Mouse (Mus musculus): Measurements from ENCODE around the gene Cideb. TPM values are rescaled to one million over a fixed set of nuclear protein-coding genes. Genes with fewer than 3 reads are reported as not detected.
"Not testable (repeated sequence)": the region's sequence is repeated elsewhere in the genome, so short reads cannot be mapped to it uniquely, and the experiment has no call there.

Cideb gene
- polyA plus RNA-seq, 1 experiment from 2014 or later: 0.80 TPM

DNA sequence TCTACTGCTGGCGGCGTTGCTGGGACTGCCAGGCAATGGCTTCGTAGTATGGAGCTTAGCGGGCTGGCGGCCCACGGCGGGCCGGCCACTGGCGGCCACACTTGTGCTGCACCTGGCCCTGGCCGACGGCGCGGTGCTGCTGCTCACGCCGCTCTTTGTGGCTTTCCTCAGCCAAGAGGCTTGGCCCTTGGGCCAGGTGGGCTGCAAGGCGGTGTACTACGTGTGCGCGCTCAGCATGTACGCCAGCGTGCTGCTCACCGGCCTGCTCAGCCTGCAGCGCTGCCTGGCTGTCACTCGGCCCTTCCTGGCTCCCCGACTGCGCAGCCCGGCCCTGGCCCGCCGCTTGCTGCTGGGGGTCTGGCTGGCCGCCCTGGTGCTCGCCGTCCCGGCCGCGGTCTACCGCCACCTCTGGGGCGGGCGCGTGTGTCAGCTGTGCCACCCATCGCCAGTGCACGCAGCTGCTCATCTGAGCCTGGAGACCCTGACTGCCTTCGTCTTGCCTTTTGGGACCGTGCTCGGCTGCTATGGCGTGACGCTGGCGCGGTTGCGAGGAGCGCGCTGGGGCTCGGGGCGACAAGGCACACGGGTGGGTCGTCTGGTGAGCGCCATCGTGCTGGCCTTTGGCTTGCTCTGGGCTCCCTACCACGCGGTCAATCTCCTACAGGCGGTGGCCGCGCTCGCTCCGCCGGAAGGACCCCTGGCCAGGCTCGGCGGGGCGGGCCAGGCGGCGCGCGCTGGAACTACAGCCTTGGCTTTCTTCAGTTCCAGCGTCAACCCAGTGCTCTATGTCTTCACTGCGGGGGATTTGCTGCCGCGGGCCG, 4.0 kb upstream of the Cideb start:
- H3K4me2 ChIP-seq: peak overlapping the region; percentile 98
- H3K27ac ChIP-seq: peak overlapping the region; percentile 45
- peak; percentile 68 for ATAC-seq (ENCODE audit: borderline replicate concordance, extremely low read depth, low FRiP score, low TSS enrichment)
- H3K36me3 ChIP-seq: no peaks in the 10 kb centered on the region
- peak overlapping the region; percentile 54 for H3K4me3 ChIP-seq
- 2% methylated on average over 69 of the region's 77 CpGs for WGBS
- H3K4me1 ChIP-seq: peaks cover 29% of the 10 kb centered on the region
- peaks cover 38% of the 10 kb centered on the region for H3K27me3 ChIP-seq
- peak overlapping the region; percentile 78 for H3K9ac ChIP-seq
- H3K9me3 ChIP-seq: no peaks in the 10 kb centered on the region

DNA sequence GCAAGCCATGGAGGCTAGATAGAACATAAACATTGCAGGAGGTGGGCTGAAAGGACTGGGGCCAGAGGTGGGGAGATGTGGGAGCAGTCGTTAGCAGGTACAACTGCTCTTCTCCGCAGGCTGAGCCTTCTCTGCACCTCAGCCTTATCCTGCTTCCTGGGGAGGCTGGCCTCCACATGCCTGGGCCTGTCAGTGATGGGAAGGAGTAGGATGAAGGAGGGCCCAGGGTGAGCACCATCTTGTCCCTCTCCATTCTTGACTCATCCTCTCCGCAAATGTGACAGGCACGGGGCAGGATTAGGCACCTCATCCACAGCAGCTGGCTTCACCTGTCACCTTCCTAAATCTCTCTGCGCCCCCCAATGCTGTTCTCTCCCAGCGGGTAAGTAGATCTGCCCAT, 2.9 kb upstream of the Cideb start, which contains the start of gene Ltb4r2:
Gene Ltb4r2 (plus strand): TSS at position 266 of the 400 bp plus-strand sequence.
- Histone ChIP-seq H3K27ac (peak within 1 kb of the TSS; percentile 45), H3K4me1 (peaks cover 28% of the 10 kb centered on the region), H3K4me3 (peak within 1 kb of the TSS; percentile 54), H3K27me3 (peaks cover 30% of the 10 kb centered on the region), H3K9ac (peak within 1 kb of the TSS; percentile 78), H3K4me2 (peak within 1 kb of the TSS; percentile 98), H3K36me3 (no peaks in the 10 kb centered on the region), H3K9me3 (no peaks in the 10 kb centered on the region)
- 76% methylated on average over 6 of the region's 6 CpGs for WGBS
- no peak for ATAC-seq (ENCODE audit: borderline replicate concordance, extremely low read depth, low FRiP score, low TSS enrichment)

DNA sequence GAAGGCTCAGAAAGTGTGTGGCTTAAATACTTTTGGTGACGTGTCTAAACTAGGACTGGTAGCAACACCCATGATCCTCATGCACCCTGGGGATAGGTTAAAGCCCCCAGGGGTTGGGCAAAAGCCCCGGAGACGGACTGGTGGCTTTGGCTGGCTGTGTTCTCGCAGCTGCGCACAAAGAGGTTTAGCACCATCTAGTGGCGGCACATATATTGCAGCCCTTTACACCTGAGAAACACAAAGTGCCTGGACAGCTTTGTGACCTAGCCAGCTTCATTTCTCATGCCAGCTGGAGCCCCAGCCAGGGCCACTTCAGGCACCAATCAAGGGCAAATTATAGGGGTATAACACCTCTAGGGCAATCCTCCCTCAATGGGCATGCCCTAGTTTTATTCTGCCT, 1.9 kb upstream of the Cideb start:
- H3K36me3 ChIP-seq; ATAC-seq (ENCODE audit: borderline replicate concordance, extremely low read depth, low FRiP score, low TSS enrichment); H3K9ac ChIP-seq; H3K27ac ChIP-seq; H3K9me3 ChIP-seq: not testable (repeated sequence)
- Histone ChIP-seq H3K4me1 (peaks cover 28% of the 10 kb centered on the region), H3K4me2 (peak overlapping the region; percentile 49), H3K4me3 (peak overlapping the region; percentile 23), H3K27me3 (peaks cover 29% of the 10 kb centered on the region)
- WGBS: 2% methylated on average over 6 of the region's 6 CpGs

DNA sequence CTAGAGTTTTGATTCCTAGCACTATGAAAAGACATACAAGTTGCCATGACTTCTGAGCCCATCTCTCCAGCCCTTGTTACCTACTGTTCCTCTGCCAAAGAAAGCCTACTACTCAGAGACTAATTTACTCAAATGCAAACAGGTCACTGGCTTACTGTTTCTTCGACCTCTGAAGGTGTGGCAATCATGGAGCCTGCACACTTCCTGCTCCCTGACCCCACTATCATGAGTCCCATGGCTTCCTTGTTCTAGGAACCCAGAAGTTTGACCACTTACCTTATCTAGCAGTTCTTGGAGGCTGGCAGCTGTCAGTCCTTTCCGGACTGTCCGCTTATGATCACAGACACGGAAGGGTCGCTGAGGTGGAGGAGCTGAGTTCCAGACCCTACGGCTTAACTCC, 692 bp downstream of the Cideb start:
- no peak overlapping the region for H3K27ac ChIP-seq

DNA sequence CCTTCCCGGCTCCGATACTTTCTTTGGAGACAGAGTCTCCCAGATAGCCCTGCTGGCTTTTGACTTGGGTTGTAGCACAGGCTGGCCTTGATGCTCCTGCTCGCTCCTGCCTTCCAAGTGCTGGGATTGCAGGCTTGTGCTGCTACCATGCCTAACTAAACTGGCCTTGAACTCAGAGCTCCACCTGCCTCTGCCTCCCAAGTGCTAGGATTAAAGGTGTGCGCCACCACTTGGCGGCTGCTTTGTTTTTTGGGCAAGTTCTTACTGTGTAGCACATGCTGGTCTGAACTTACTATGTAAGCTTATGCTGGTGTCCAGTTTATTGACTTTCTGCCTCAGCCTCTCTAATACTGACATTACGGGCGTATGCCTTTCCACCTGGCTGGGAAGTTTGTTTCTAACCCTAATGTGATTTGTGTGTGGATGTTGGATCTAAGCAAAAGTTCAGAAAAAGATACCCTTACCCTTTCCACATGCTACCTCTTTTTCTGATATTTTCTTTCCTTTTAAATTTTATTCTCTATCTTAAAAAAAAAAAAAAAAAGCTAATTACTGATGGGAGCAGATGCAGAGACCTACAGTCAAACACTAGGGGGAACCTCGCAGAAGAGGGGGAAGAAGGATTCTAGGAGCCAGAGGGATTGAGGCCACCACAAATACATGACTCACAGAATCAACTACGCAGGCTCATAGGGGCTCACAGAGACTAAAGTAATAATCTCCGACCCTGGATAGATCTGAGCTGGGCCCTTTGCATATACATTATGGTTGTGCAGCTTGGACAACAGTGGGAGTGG, 11.0 kb downstream of the Cideb start:
- ATAC-seq (ENCODE audit: borderline replicate concordance, extremely low read depth, low FRiP score, low TSS enrichment): no peak
- H3K36me3 ChIP-seq: peaks cover 35% of the 10 kb centered on the region
- peak overlapping the region; percentile 73 for H3K4me3 ChIP-seq
- H3K27me3 ChIP-seq: no peaks in the 10 kb centered on the region
- peak overlapping the region; percentile 92 for H3K4me2 ChIP-seq
- H3K4me1 ChIP-seq: peaks cover 30% of the 10 kb centered on the region
- WGBS: 83% methylated on average over 10 of the region's 10 CpGs
- H3K9ac ChIP-seq: no peak overlapping the region
- H3K9me3 ChIP-seq: no peaks in the 10 kb centered on the region
- H3K27ac ChIP-seq: no peak overlapping the region

More for the DNA sequence above, 692 bp downstream of the Cideb start:
- Histone ChIP-seq H3K4me1 (peaks cover 19% of the 10 kb centered on the region), H3K4me3 (no peak overlapping the region), H3K4me2 (no peak overlapping the region), H3K27me3 (peaks cover 16% of the 10 kb centered on the region), H3K36me3 (peaks cover 31% of the 10 kb centered on the region), H3K9me3 (no peaks in the 10 kb centered on the region), H3K9ac (no peak overlapping the region)
- ATAC-seq (ENCODE audit: borderline replicate concordance, extremely low read depth, low FRiP score, low TSS enrichment): no peak
- WGBS: 62% methylated on average over 6 of the region's 6 CpGs

DNA sequence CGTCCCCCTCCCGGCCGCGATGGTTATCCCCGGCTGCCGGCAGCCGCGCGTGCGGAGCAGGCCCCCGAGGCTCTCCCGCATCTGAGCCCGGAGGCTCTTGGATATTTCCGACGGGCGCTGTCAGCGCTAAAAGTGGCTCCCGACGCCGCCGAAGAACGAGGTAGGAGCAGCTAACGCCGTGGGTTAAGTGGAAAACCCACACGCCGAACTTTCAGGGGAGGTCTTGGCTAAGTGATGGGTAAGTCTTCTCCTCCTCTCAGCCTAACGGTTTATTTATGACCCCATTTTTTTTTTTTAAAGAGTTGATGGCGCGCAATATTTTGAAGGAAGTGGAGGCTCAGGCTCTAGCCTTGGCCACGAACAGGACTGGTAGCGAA, 12.4 kb downstream of the Cideb start:
- H3K36me3 ChIP-seq: peaks cover 25% of the 10 kb centered on the region
- no peaks in the 10 kb centered on the region for H3K9me3 ChIP-seq
- H3K4me2 ChIP-seq: peak overlapping the region; percentile 92
- under 1% methylated on average over 31 of the region's 31 CpGs for WGBS
- peak overlapping the region; percentile 16; the same call in 1 of the 2 replicates for H3K27ac ChIP-seq
- H3K4me1 ChIP-seq: peaks cover 30% of the 10 kb centered on the region
- H3K9ac ChIP-seq: peak overlapping the region; percentile 78
- peak overlapping the region; percentile 73 for H3K4me3 ChIP-seq
- no peaks in the 10 kb centered on the region for H3K27me3 ChIP-seq
- ATAC-seq (ENCODE audit: borderline replicate concordance, extremely low read depth, low FRiP score, low TSS enrichment): no peak

DNA sequence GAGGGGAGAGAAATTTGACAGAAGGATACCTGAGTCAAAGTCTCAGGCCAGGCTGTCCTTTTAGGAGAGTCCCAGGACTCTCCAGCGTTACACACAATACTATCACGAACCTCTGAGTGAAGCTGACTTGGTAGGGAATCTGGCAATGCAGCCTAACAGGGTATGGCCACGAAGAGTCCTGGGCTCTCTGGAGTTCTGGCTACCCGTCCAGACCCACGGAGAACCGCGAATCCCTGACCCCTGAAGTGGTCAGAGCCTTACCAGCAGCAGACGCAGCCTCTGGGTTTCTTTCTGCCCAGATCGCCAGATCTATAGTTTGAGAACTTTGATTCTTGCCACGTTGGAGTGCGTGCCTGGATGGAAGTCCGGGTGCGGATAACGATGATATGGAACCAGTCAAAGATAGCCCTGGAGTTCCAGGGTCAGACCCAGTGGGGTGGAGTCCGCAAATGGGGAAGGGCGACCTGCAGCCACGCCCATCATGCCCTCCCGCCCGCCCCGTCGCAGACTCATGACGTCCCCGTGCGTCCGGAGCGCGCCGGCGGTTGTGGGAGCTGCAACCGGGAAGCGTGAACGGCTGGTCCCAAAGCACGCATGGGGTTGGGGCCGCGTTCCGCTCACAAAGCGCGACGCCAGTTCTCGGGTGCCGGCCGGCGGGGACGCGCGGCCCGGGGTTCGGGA, 12.9 kb downstream of the Cideb start, which contains the start of the genes Dhrs1 and Nop9:
Gene Dhrs1 (minus strand): TSS at position 511 of the 681 bp plus-strand sequence.
Gene Nop9 (plus strand): TSS at position 514 of the 681 bp plus-strand sequence.
- H3K9me3 ChIP-seq: no peaks in the 10 kb centered on the region
- H3K9ac ChIP-seq: peak within 1 kb of the TSS; percentile 78
- WGBS: under 1% methylated on average over 48 of the region's 48 CpGs
- peaks cover 30% of the 10 kb centered on the region for H3K4me1 ChIP-seq
- H3K27ac ChIP-seq: peak within 1 kb of the TSS; percentile 16; the same call in 1 of the 2 replicates
- peak within 1 kb of the TSS; percentile 73 for H3K4me3 ChIP-seq
- H3K36me3 ChIP-seq: peaks cover 24% of the 10 kb centered on the region
- no peaks in the 10 kb centered on the region for H3K27me3 ChIP-seq
- H3K4me2 ChIP-seq: peak within 1 kb of the TSS; percentile 92
- peak; percentile 87 for ATAC-seq (ENCODE audit: borderline replicate concordance, extremely low read depth, low FRiP score, low TSS enrichment)

DNA sequence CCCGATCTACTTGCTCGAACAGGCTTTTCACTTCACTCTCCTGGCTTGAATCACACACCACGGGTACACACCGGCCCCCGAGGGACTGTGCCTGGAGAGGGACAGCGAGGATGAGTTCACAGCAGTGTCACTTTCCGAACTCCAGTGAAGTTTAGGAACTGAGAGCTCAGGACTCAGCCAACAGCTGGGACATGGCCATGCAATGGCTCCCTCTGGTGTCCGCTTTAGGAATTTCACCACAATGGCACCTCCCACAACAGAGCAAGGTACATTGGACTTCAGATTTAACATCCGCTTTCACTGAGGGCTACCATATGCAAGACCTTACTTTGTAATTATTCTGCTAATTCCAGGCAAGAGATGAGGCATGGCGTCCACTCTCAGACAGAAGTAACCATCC, 14.5 kb downstream of the Cideb start:
- Histone ChIP-seq H3K4me3 (no peak overlapping the region), H3K27ac (no peak overlapping the region), H3K4me2 (peak overlapping the region; percentile 37), H3K27me3 (no peaks in the 10 kb centered on the region), H3K36me3 (peaks cover 26% of the 10 kb centered on the region), H3K4me1 (peaks cover 30% of the 10 kb centered on the region), H3K9me3 (no peaks in the 10 kb centered on the region), H3K9ac (0 out of 2 replicates have a peak overlapping the region, but pooled peaks have one; percentile 31)
- ATAC-seq (ENCODE audit: borderline replicate concordance, extremely low read depth, low FRiP score, low TSS enrichment): peak; percentile 68; the same call in 1 of the 2 replicates
- WGBS: 17% methylated on average over 10 of the region's 10 CpGs

DNA sequence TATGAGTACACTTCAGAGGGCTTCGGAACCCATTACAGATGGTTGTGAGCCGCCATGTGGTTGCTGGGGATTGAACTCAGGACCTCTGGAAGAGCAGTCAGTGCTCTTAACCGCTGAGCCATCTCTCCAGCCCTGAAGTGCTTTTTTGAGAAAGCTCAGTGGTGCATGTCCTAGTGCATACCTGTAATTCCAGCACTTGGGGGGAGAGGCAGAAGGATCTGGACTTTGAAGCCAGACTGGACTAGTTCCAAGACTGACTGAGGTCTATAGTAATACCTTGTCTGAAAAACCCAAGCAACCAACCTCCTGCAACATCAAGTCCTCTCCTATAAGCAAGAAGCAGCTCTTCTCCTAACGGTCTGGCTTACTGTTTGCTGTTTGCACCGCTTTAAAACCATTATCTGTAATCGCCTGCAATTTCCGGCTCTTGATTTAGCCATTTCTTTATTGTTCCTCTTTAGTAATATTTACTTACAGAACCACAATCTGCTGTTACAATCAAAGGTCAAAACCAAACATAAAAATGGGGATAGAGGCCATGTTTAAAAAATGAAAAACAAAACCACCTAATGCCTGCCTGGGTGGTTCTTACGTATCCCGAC, 21.1 kb downstream of the Cideb start:
- Histone ChIP-seq H3K27ac (no peak overlapping the region), H3K4me2 (no peak overlapping the region), H3K4me3 (no peak overlapping the region), H3K9me3 (no peaks in the 10 kb centered on the region), H3K27me3 (no peaks in the 10 kb centered on the region), H3K36me3 (peaks cover 30% of the 10 kb centered on the region), H3K4me1 (no peaks in the 10 kb centered on the region), H3K9ac (no peak overlapping the region)
- WGBS: 85% methylated on average over 9 of the region's 9 CpGs
- ATAC-seq (ENCODE audit: borderline replicate concordance, extremely low read depth, low FRiP score, low TSS enrichment): no peak

DNA sequence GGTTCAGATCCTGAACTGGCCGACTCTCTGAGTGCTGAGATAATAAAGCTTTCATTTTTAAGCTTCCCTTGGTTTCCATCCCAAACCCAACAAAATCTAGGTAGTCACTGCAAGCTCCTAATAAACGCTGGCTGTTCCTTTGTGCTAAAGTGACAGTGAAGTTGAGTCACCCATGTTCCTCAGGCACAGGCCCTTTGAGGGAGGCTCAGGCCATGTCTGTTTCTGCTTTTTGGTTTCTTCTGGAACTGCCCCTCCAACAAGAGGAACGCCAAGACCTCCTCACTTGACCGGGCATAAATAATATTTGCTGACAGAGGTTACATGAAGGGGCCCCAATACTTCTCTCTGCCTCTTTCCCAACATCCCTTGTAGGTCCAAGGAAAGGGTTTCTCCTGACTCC, 22.5 kb downstream of the Cideb start:
- no peaks in the 10 kb centered on the region for H3K27me3 ChIP-seq
- WGBS: 76% methylated on average over 4 of the region's 4 CpGs
- no peak overlapping the region for H3K9ac ChIP-seq

DNA sequence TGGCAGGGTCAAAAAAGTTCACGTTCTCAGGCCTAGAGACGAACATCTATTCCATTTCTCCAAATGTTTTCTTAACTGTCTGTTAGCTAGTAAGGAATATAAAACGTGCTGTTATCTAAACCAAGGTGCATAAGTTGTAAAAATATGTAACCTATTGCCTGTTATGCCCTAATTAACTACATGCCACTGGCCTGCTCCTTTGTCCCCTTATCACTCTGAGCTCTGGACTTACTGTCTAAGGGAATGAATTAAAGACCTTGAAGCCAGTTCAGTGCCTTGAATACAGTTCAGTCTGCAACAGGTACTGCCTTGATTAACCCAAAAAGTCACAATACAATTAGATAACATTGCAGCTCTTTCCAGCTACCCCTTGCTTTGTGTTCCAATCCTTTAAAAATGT, 22.9 kb downstream of the Cideb start:
- 36% methylated on average over 3 of the region's 3 CpGs for WGBS
- no peaks in the 10 kb centered on the region for H3K9me3 ChIP-seq
- H3K27ac ChIP-seq: no peak overlapping the region
- no peak overlapping the region for H3K4me3 ChIP-seq
- H3K9ac ChIP-seq: no peak overlapping the region
- no peak overlapping the region for H3K4me2 ChIP-seq
- no peaks in the 10 kb centered on the region for H3K4me1 ChIP-seq
- peaks cover 24% of the 10 kb centered on the region for H3K36me3 ChIP-seq
- no peaks in the 10 kb centered on the region for H3K27me3 ChIP-seq
- no peak for ATAC-seq (ENCODE audit: borderline replicate concordance, extremely low read depth, low FRiP score, low TSS enrichment)

More for the DNA sequence above, 22.5 kb downstream of the Cideb start:
- no peak for ATAC-seq (ENCODE audit: borderline replicate concordance, extremely low read depth, low FRiP score, low TSS enrichment)
- H3K27ac ChIP-seq: no peak overlapping the region
- no peaks in the 10 kb centered on the region for H3K9me3 ChIP-seq
- H3K36me3 ChIP-seq: peaks cover 27% of the 10 kb centered on the region
- H3K4me2 ChIP-seq: no peak overlapping the region
- no peak overlapping the region for H3K4me3 ChIP-seq
- no peaks in the 10 kb centered on the region for H3K4me1 ChIP-seq
